Mouse (Mus musculus) liver, postnatal 0 days (tissue): ENCODE measurements around the gene 1700023F06Rik. TPM values are rescaled to one million over a fixed set of nuclear protein-coding genes. Genes with fewer than 3 reads are reported as not detected.
A peak's percentile ranks its signal among the peaks of the same experiment; 100 is the strongest.

Source experiments
- ATAC-seq: fragments of 200-750 bp; cut with Nextera tagmentation; 2 replicates; pipeline ENCODE4 v1.8.0; 2017; ENCODE audit warnings: mild to moderate bottlenecking, moderate library complexity
- DNase-seq: peaks from one replicate; pipeline ENCODE4 v3.0.0-alpha.2; 2016
- H3K27ac ChIP-seq: fragments of 300-500 bp; sonication (generic); 2 replicates; pipeline ENCODE4 v1.5.1; 2014; ENCODE audit warnings: antibody characterized with exemption, moderate library complexity, mild to moderate bottlenecking, low read depth
- H3K27me3 ChIP-seq: fragments of 300-500 bp; sonication (generic); 2 replicates; pipeline ENCODE4 v1.6.1; 2014; ENCODE audit warnings: low read length, control low read depth, mixed read lengths; ENCODE audit not compliant: insufficient read depth
- H3K36me3 ChIP-seq: fragments of 300-500 bp; sonication (generic); replicated peaks from 2 replicates; pipeline ENCODE4 v1.6.1; 2014; ENCODE audit warnings: mild to moderate bottlenecking, control low read depth, low read length, moderate library complexity, mixed read lengths; ENCODE audit not compliant: insufficient read depth
- H3K4me1 ChIP-seq: fragments of 300-500 bp; sonication (generic); 2 replicates; pipeline ENCODE4 v1.6.1; 2014; ENCODE audit warnings: antibody characterized with exemption, mild to moderate bottlenecking, control low read depth; ENCODE audit not compliant: insufficient read depth
- H3K4me2 ChIP-seq: fragments of 300-500 bp; sonication (generic); 2 replicates; pipeline ENCODE4 v1.6.1; 2014; ENCODE audit warnings: low read depth, mild to moderate bottlenecking, low read length, moderate library complexity, mixed read lengths
- H3K4me3 ChIP-seq: fragments of 300-500 bp; sonication (generic); 2 replicates; pipeline ENCODE4 v1.5.1; 2014; ENCODE audit warnings: low read depth, low read length
- H3K9ac ChIP-seq: fragments of 300-500 bp; sonication (generic); replicated peaks from 2 replicates; pipeline ENCODE4 v1.6.1; 2014; ENCODE audit warnings: mild to moderate bottlenecking, moderate library complexity
- H3K9me3 ChIP-seq: fragments of 300-500 bp; sonication (generic); 2 replicates; pipeline ENCODE4 v1.6.1; 2016; ENCODE audit warnings: mild to moderate bottlenecking, control low read depth, low read length, mixed read lengths
- CTCF ChIP-seq: sonication (generic); IDR thresholded peaks from 2 replicates; pipeline ENCODE4 v1.5.1; 2016; ENCODE audit warnings: antibody characterized with exemption, low read depth
- EP300 ChIP-seq: IDR thresholded peaks from 2 replicates; pipeline ENCODE4 v1.6.1; 2016; ENCODE audit warnings: antibody characterized with exemption, low read depth, mild to moderate bottlenecking
- WGBS: fragments of 180-500 bp; shearing (Covaris S2); extraction: QIAGEN DNeasy Blood & Tissue Kit; methylation state at CpG from one replicate; pipeline ENCODE4 v1.1.7; 2014; ENCODE audit not compliant: insufficient replicate concordance; 5-methylcytosine and 5-hydroxymethylcytosine counted together
- polyA plus RNA-seq: library from polyadenylated mRNA; unstranded; fragments of >200 nt; fragmentation: Nextera tagmentation; extraction: Ambion mirVana; gene quantifications from 2 replicates; pipeline ENCODE4 v1.2.1, GENCODE M21; 2015

The 1700023F06Rik gene
- polyA plus RNA-seq, 1 experiment from 2014 or later: 0.09 TPM

DNA sequence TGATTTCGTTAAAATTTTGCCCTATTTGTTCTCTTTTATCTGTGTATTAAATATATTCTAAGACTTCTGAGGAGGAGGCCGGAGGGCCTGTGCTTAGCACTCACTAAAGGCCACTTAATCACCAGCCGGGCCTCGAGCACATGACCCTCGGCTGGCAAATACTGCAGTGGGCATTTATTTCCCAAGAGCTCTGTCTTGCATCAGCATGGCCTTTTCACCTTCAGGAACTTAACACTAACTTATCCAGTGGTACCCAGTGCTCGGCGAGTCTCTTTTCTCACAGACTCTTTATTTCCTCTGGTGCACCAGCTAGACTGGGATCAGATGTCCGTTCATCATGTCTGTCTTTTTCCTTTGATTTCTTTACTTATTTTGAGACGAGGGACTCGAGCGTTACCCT, 47.6 kb downstream of the 1700023F06Rik start:
- no peak overlapping the region for H3K9ac ChIP-seq
- ATAC-seq (no peak), DNase-seq (no peak)
- peaks cover 7% of the 10 kb centered on the region for H3K4me1 ChIP-seq
- no peaks in the 10 kb centered on the region for H3K27me3 ChIP-seq
- no peak overlapping the region for H3K27ac ChIP-seq
- no peaks in the 10 kb centered on the region for H3K9me3 ChIP-seq
- WGBS: 77% methylated on average over 11 of the region's 11 CpGs
- H3K4me2 ChIP-seq: no peak overlapping the region
- no peak overlapping the region for H3K4me3 ChIP-seq
- no peak for TF ChIP-seq EP300
- TF ChIP-seq CTCF: no peak
- no peaks in the 10 kb centered on the region for H3K36me3 ChIP-seq

- peaks cover 7% of the 10 kb centered on the region for H3K4me1 ChIP-seq
- ATAC-seq (peak; percentile 97), DNase-seq (peak; percentile 98)
- no peaks in the 10 kb centered on the region for H3K9me3 ChIP-seq
- H3K36me3 ChIP-seq: no peaks in the 10 kb centered on the region
- H3K9ac ChIP-seq: peak overlapping the region; percentile 18; the same call in 1 of the 2 replicates
- H3K4me2 ChIP-seq: peak overlapping the region; percentile 76
- TF ChIP-seq EP300 (no peak), CTCF (peak; percentile 98)
- peak overlapping the region; percentile 40 for H3K4me3 ChIP-seq
- H3K27ac ChIP-seq: 0 out of 2 replicates have a peak overlapping the region, but pooled peaks have one; percentile 41
- H3K27me3 ChIP-seq: no peaks in the 10 kb centered on the region
- WGBS: 4% methylated on average over 25 of the region's 25 CpGs
These were observed 49.5 kb downstream of the 1700023F06Rik start for GRCm38 (mm10) chr11:103158621-103159478.

DNA sequence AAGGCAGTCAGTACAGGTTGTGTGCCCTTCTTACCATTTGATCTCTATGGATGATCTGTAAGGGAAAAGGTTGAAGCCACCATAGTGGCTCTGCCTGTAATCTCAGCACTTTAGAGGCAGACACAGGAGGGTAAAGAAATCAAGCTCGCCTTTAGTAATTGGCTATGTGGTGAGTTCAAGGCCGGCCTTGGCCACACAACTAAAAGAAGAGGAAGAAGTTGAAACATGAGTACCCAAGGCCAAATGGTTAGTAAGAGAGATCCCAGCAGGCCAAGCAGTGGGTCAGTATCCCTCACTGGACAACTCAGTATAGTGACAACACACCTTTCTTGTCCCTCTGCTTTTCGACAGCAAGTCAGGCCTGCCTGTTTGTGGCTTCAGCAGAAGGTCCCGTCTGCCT, 58.6 kb downstream of the 1700023F06Rik start:
- H3K9me3 ChIP-seq: no peaks in the 10 kb centered on the region
- H3K4me3 ChIP-seq: no peak overlapping the region
- H3K4me2 ChIP-seq: no peak overlapping the region
- no peaks in the 10 kb centered on the region for H3K27me3 ChIP-seq
- H3K4me1 ChIP-seq: peaks cover 8% of the 10 kb centered on the region
- no peaks in the 10 kb centered on the region for H3K36me3 ChIP-seq
- ATAC-seq (no peak), DNase-seq (no peak)
- H3K9ac ChIP-seq: no peak overlapping the region
- TF ChIP-seq CTCF: no peak
- TF ChIP-seq EP300: no peak
- H3K27ac ChIP-seq: no peak overlapping the region
- 81% methylated on average over 4 of the region's 4 CpGs for WGBS

Other genes starting within 250 kb of the 1700023F06Rik start
- 37.5 and 37.7 TPM in 2 replicates for gene Nmt1, start 180.4 kb downstream of the 1700023F06Rik start, polyA plus RNA-seq
- gene Dcakd, start 180.2 kb downstream of the 1700023F06Rik start, polyA plus RNA-seq: 32.3 and 32.5 TPM in 2 replicates
- 0.82 and 0.85 TPM in 2 replicates for gene Plcd3, start 106.9 kb downstream of the 1700023F06Rik start, polyA plus RNA-seq
- gene Acbd4, start 106.9 kb downstream of the 1700023F06Rik start, polyA plus RNA-seq: 56.5 and 57.0 TPM in 2 replicates
- gene Hexim1, start 92.3 kb downstream of the 1700023F06Rik start, polyA plus RNA-seq: 2.6 and 2.7 TPM in 2 replicates
- gene Hexim2, start 76.1 kb downstream of the 1700023F06Rik start, polyA plus RNA-seq: 3.4 and 3.7 TPM in 2 replicates
- 4.1 and 5.9 TPM in 2 replicates for gene Fmnl1, start 37.5 kb downstream of the 1700023F06Rik start, polyA plus RNA-seq
- not detected in 2 replicates for gene Spata32, start 9.9 kb upstream of the 1700023F06Rik start, polyA plus RNA-seq
- gene Map3k14, start 58.9 kb upstream of the 1700023F06Rik start, polyA plus RNA-seq: 0.67 and 0.78 TPM in 2 replicates
- gene Arhgap27, start 155.1 kb upstream of the 1700023F06Rik start, polyA plus RNA-seq: 3.2 and 3.3 TPM in 2 replicates
- gene Plekhm1, start 204.1 kb upstream of the 1700023F06Rik start, polyA plus RNA-seq: 2.1 and 2.3 TPM in 2 replicates